Mouse (Mus musculus): ENCODE results near the gene Slc9b1. TPM values are rescaled to one million over a fixed set of nuclear protein-coding genes. Genes with fewer than 3 reads are reported as not detected.

The Slc9b1 gene
- polyA plus RNA-seq, 1 experiment from 2014 or later: not detected

- peaks cover 3% of the 10 kb centered on the region; the same call in 1 of the 2 replicates for H3K4me1 ChIP-seq (replicated peaks)
- no peaks in the 10 kb centered on the region for H3K27me3 ChIP-seq
- H3K36me3 ChIP-seq: no peaks in the 10 kb centered on the region
- no peak overlapping the region for H3K9ac ChIP-seq
- no peak overlapping the region for H3K27ac ChIP-seq
- 41% methylated on average over 6 of the region's 6 CpGs for WGBS
- H3K4me3 ChIP-seq: no peak overlapping the region
- no peaks in the 10 kb centered on the region for H3K9me3 ChIP-seq (replicated peaks)
- ATAC-seq (replicated peaks; ENCODE audit: insufficient number of reproducible peaks, insufficient read depth, low FRiP score, low read depth): no peak
- no peak overlapping the region for H3K4me2 ChIP-seq
Observed at GRCm38 (mm10) chr3:135393186-135393585, 45.4 kb downstream of the Slc9b1 start.

- no peaks in the 10 kb centered on the region for H3K27me3 ChIP-seq
- no peak overlapping the region for H3K27ac ChIP-seq
- WGBS: 62% methylated on average over 5 of the region's 5 CpGs
- ATAC-seq (replicated peaks; ENCODE audit: insufficient number of reproducible peaks, insufficient read depth, low FRiP score, low read depth): no peak
- H3K4me2 ChIP-seq: no peak overlapping the region
- H3K4me3 ChIP-seq: no peak overlapping the region
- H3K36me3 ChIP-seq: no peaks in the 10 kb centered on the region
- H3K9ac ChIP-seq: no peak overlapping the region
- H3K9me3 ChIP-seq (replicated peaks): no peaks in the 10 kb centered on the region
- H3K4me1 ChIP-seq (replicated peaks): peaks cover 3% of the 10 kb centered on the region; the same call in 1 of the 2 replicates
Observed at GRCm38 (mm10) chr3:135395085-135395484, 47.3 kb downstream of the Slc9b1 start.

- Histone ChIP-seq H3K9me3 (replicated peaks) (no peaks in the 10 kb centered on the region), H3K4me2 (no peak overlapping the region), H3K9ac (no peak overlapping the region), H3K4me3 (no peak overlapping the region), H3K4me1 (replicated peaks) (peaks cover 3% of the 10 kb centered on the region; the same call in 1 of the 2 replicates), H3K36me3 (no peaks in the 10 kb centered on the region), H3K27ac (no peak overlapping the region), H3K27me3 (no peaks in the 10 kb centered on the region)
- no peak for ATAC-seq (replicated peaks; ENCODE audit: insufficient number of reproducible peaks, insufficient read depth, low FRiP score, low read depth)
- 65% methylated on average over 6 of the region's 6 CpGs for WGBS
Observed at GRCm38 (mm10) chr3:135396081-135396480, 48.3 kb downstream of the Slc9b1 start.

GRCm38 (mm10) chr3:135397112-135397511 is 49.3 kb downstream of the Slc9b1 start:
- no peak overlapping the region for H3K9ac ChIP-seq
- no peak for ATAC-seq (replicated peaks; ENCODE audit: insufficient number of reproducible peaks, insufficient read depth, low FRiP score, low read depth)
- no peak overlapping the region for H3K27ac ChIP-seq
- no peak overlapping the region for H3K4me3 ChIP-seq
- H3K27me3 ChIP-seq: no peaks in the 10 kb centered on the region
- H3K36me3 ChIP-seq: no peaks in the 10 kb centered on the region
- H3K9me3 ChIP-seq (replicated peaks): no peaks in the 10 kb centered on the region
- no peak overlapping the region for H3K4me2 ChIP-seq
- H3K4me1 ChIP-seq (replicated peaks): peaks cover 8% of the 10 kb centered on the region

GRCm38 (mm10) chr3:135402201-135402658 is 54.4 kb downstream of the Slc9b1 start:
- ATAC-seq (replicated peaks; ENCODE audit: insufficient number of reproducible peaks, insufficient read depth, low FRiP score, low read depth): peak; percentile 79

GRCm38 (mm10) chr3:135403211-135403610 is 55.4 kb downstream of the Slc9b1 start:
- Histone ChIP-seq H3K4me3 (no peak overlapping the region), H3K4me1 (replicated peaks) (peaks cover 15% of the 10 kb centered on the region), H3K27me3 (no peaks in the 10 kb centered on the region), H3K9ac (no peak overlapping the region), H3K27ac (no peak overlapping the region), H3K4me2 (no peak overlapping the region), H3K9me3 (replicated peaks) (no peaks in the 10 kb centered on the region), H3K36me3 (peaks cover 13% of the 10 kb centered on the region; the same call in 1 of the 2 replicates)
- no peak for ATAC-seq (replicated peaks; ENCODE audit: insufficient number of reproducible peaks, insufficient read depth, low FRiP score, low read depth)
- 82% methylated on average over 9 of the region's 9 CpGs for WGBS

More at GRCm38 (mm10) chr3:135402201-135402658, 54.4 kb downstream of the Slc9b1 start:
- peak overlapping the region; percentile 49 for H3K4me2 ChIP-seq
- no peaks in the 10 kb centered on the region for H3K9me3 ChIP-seq (replicated peaks)
- no peak overlapping the region for H3K9ac ChIP-seq
- H3K36me3 ChIP-seq: peaks cover 12% of the 10 kb centered on the region; the same call in 1 of the 2 replicates
- 3% methylated on average over 10 of the region's 10 CpGs for WGBS
- peak overlapping the region; percentile 38; the same call in 1 of the 2 replicates for H3K27ac ChIP-seq
- peaks cover 15% of the 10 kb centered on the region for H3K4me1 ChIP-seq (replicated peaks)
- H3K27me3 ChIP-seq: no peaks in the 10 kb centered on the region
- H3K4me3 ChIP-seq: 0 out of 2 replicates have a peak overlapping the region, but pooled peaks have one; percentile 16

- Histone ChIP-seq H3K27ac (no peak overlapping the region), H3K27me3 (no peaks in the 10 kb centered on the region), H3K36me3 (peaks cover 13% of the 10 kb centered on the region; the same call in 1 of the 2 replicates), H3K4me1 (replicated peaks) (peaks cover 15% of the 10 kb centered on the region), H3K9me3 (replicated peaks) (no peaks in the 10 kb centered on the region), H3K4me2 (no peak overlapping the region), H3K4me3 (no peak overlapping the region), H3K9ac (no peak overlapping the region)
- ATAC-seq (replicated peaks; ENCODE audit: insufficient number of reproducible peaks, insufficient read depth, low FRiP score, low read depth): no peak
- WGBS: 55% methylated on average over 5 of the region's 5 CpGs
Observed at GRCm38 (mm10) chr3:135403856-135404255, 56.0 kb downstream of the Slc9b1 start.

- no peak overlapping the region for H3K9ac ChIP-seq
- H3K36me3 ChIP-seq: peaks cover 16% of the 10 kb centered on the region; the same call in 1 of the 2 replicates
- WGBS: 78% methylated on average over 4 of the region's 4 CpGs
- no peaks in the 10 kb centered on the region for H3K27me3 ChIP-seq
- no peak overlapping the region for H3K4me2 ChIP-seq
- no peak overlapping the region for H3K27ac ChIP-seq
- no peak overlapping the region for H3K4me3 ChIP-seq
- no peaks in the 10 kb centered on the region for H3K9me3 ChIP-seq (replicated peaks)
- ATAC-seq (replicated peaks; ENCODE audit: insufficient number of reproducible peaks, insufficient read depth, low FRiP score, low read depth): no peak
- H3K4me1 ChIP-seq (replicated peaks): peaks cover 15% of the 10 kb centered on the region
Observed at GRCm38 (mm10) chr3:135404599-135404998, 56.8 kb downstream of the Slc9b1 start.

GRCm38 (mm10) chr3:135407351-135407750 is 59.5 kb downstream of the Slc9b1 start:
- Histone ChIP-seq H3K9me3 (replicated peaks) (no peaks in the 10 kb centered on the region), H3K9ac (no peak overlapping the region), H3K4me2 (no peak overlapping the region), H3K27ac (no peak overlapping the region), H3K36me3 (peaks cover 17% of the 10 kb centered on the region; the same call in 1 of the 2 replicates), H3K4me3 (no peak overlapping the region), H3K27me3 (no peaks in the 10 kb centered on the region), H3K4me1 (replicated peaks) (peaks cover 20% of the 10 kb centered on the region)
- ATAC-seq (replicated peaks; ENCODE audit: insufficient number of reproducible peaks, insufficient read depth, low FRiP score, low read depth): no peak
- 57% methylated on average over 9 of the region's 9 CpGs for WGBS

GRCm38 (mm10) chr3:135409219-135409618 is 61.4 kb downstream of the Slc9b1 start:
- H3K4me3 ChIP-seq: no peak overlapping the region
- H3K27ac ChIP-seq: no peak overlapping the region
- no peaks in the 10 kb centered on the region for H3K9me3 ChIP-seq (replicated peaks)
- H3K4me1 ChIP-seq (replicated peaks): peaks cover 25% of the 10 kb centered on the region
- H3K27me3 ChIP-seq: no peaks in the 10 kb centered on the region
- ATAC-seq (replicated peaks; ENCODE audit: insufficient number of reproducible peaks, insufficient read depth, low FRiP score, low read depth): no peak
- H3K4me2 ChIP-seq: no peak overlapping the region
- peaks cover 17% of the 10 kb centered on the region; the same call in 1 of the 2 replicates for H3K36me3 ChIP-seq
- WGBS: 95% methylated on average over 5 of the region's 5 CpGs
- no peak overlapping the region for H3K9ac ChIP-seq

- Histone ChIP-seq H3K9ac (no peak overlapping the region), H3K9me3 (replicated peaks) (no peaks in the 10 kb centered on the region), H3K27ac (no peak overlapping the region), H3K4me2 (no peak overlapping the region), H3K36me3 (peaks cover 12% of the 10 kb centered on the region; the same call in 1 of the 2 replicates), H3K27me3 (no peaks in the 10 kb centered on the region), H3K4me3 (no peak overlapping the region), H3K4me1 (replicated peaks) (peaks cover 25% of the 10 kb centered on the region)
- 67% methylated on average over 12 of the region's 12 CpGs for WGBS
- ATAC-seq (replicated peaks; ENCODE audit: insufficient number of reproducible peaks, insufficient read depth, low FRiP score, low read depth): no peak
Observed at GRCm38 (mm10) chr3:135411056-135411455, 63.2 kb downstream of the Slc9b1 start.

- Histone ChIP-seq H3K36me3 (peaks cover 9% of the 10 kb centered on the region), H3K4me2 (peak overlapping the region; percentile 47), H3K4me3 (0 out of 2 replicates have a peak overlapping the region, but pooled peaks have one; percentile 15), H3K9ac (no peak overlapping the region), H3K27me3 (no peaks in the 10 kb centered on the region), H3K9me3 (replicated peaks) (no peaks in the 10 kb centered on the region), H3K4me1 (replicated peaks) (peaks cover 25% of the 10 kb centered on the region), H3K27ac (peak overlapping the region; percentile 47)
- ATAC-seq (replicated peaks; ENCODE audit: insufficient number of reproducible peaks, insufficient read depth, low FRiP score, low read depth): peak; percentile 85
- 29% methylated on average over 9 of the region's 9 CpGs for whole genome bisulfite sequencing
Observed at GRCm38 (mm10) chr3:135411824-135412223, 64.0 kb downstream of the Slc9b1 start.
